ENCODE assay signal across 29 mouse cellular contexts in the genomic region with DNA sequence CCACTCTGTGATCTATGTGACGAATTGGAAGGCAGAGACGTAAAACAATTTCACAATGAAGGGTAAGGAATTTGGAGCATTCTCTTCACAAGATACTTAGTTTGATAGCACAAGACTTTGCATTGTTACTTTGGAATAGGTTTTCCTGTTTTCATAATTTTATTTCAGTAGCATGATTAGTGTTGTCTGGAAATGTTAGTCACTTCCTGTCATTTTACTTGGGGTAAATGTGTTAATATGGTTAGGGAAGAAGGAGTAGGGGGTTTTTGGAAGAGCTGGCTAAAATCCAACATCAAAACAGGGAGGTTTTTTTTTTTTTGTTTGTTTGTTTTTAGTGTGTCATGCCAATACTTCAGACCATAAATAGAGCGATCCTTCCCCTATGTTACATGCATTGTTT. TPM values are rescaled to one million over a fixed set of nuclear protein-coding genes. Genes with fewer than 3 reads are reported as not detected.
"Had no signal": no experiment of that assay in that cellular context is flagged by ENCODE, and none has a peak within 500 bp of the region (broad histone marks: within the 10 kb centered on the region; RNA-seq: fewer than 3 reads in every experiment).

No protein-coding gene starts in this region.

- H3K36me3 ChIP-seq: limb, embryonic 12.5 days; limb, embryonic 15.5 days had no signal

- H3K4me3 ChIP-seq: limb, embryonic 12.5 days; limb, embryonic 15.5 days had no signal

- H3K9me3 ChIP-seq: limb, embryonic 12.5 days; limb, embryonic 15.5 days had no signal

- H3K9ac ChIP-seq: limb, embryonic 12.5 days; limb, embryonic 15.5 days; liver, embryonic 14.5 days; liver, postnatal 0 days; lung, embryonic 14.5 days had no signal

- H3K4me2 ChIP-seq: limb, embryonic 12.5 days; limb, embryonic 15.5 days; liver, embryonic 11.5 days; lung, embryonic 14.5 days; midbrain, embryonic 11.5 days had no signal

- ATAC-seq: liver, postnatal 0 days had no signal

- H3K27me3 ChIP-seq: limb, embryonic 12.5 days; limb, embryonic 15.5 days had no signal

- H3K27ac ChIP-seq: limb, embryonic 12.5 days; limb, embryonic 15.5 days; liver, embryonic 14.5 days had no signal

- DNase-seq: kidney, adult 18-20 months; kidney, postnatal 14 days; kidney, postnatal 4 days; left cerebral cortex, postnatal 4 days; liver, postnatal 0 days; lung, embryonic 14.5 days; lung, postnatal 14 days; lung, postnatal 4 days; midbrain, embryonic 14.5 days; thymus, adult 18-20 months; thymus, postnatal 36 days had no signal

- H3K4me1 ChIP-seq: limb, embryonic 12.5 days; limb, embryonic 15.5 days had no signal

RNA-seq across cellular contexts. Expression of gene 4930455H04Rik, which starts 46.5 kb away (rescaled TPM):
- total RNA-seq: layer of hippocampus, adult 18-20 months; layer of hippocampus, postnatal 14 days; left cerebral cortex, adult 8-10 months; left cerebral cortex, postnatal 14 days; left cerebral cortex, postnatal 4 days; megakaryocyte progenitor cell, adult 5-6 weeks; megakaryocyte-erythroid progenitor cell, adult 5-6 weeks; midbrain, postnatal 0 days had no signal
- polyA plus RNA-seq: limb, embryonic 12.5 days; limb, embryonic 15.5 days; liver, embryonic 11.5 days; liver, embryonic 14.5 days; liver, postnatal 0 days; lung, embryonic 14.5 days; midbrain, embryonic 11.5 days; midbrain, embryonic 14.5 days; midbrain, postnatal 0 days; neural tube, embryonic 11.5 days; neural tube, embryonic 14.5 days; small intestine, adult 2 months; spleen, adult 2 months; stomach, embryonic 16.5 days; urinary bladder, adult 2 months had no signal

RNA-seq across cellular contexts. Expression of gene Palmd, which starts 47.3 kb away (rescaled TPM):
- total RNA-seq: megakaryocyte progenitor cell, adult 5-6 weeks; megakaryocyte-erythroid progenitor cell, adult 5-6 weeks had no signal
